Mouse (Mus musculus): ENCODE results near the gene Hcfc2. TPM values are rescaled to one million over a fixed set of nuclear protein-coding genes. Genes with fewer than 3 reads are reported as not detected.

Gene Hcfc2
- 10 to 100 TPM; 26.1 to 34.0 (median 27.8) TPM for total RNA-seq (2022)

- no peak for DNase-seq (ENCODE audit: low spot score)
These were observed at the start of gene Hcfc2 for GRCm38 (mm10) chr10:82695956-82696355. TSS of gene Hcfc2 (plus strand) at chr10:82696160.

DNA sequence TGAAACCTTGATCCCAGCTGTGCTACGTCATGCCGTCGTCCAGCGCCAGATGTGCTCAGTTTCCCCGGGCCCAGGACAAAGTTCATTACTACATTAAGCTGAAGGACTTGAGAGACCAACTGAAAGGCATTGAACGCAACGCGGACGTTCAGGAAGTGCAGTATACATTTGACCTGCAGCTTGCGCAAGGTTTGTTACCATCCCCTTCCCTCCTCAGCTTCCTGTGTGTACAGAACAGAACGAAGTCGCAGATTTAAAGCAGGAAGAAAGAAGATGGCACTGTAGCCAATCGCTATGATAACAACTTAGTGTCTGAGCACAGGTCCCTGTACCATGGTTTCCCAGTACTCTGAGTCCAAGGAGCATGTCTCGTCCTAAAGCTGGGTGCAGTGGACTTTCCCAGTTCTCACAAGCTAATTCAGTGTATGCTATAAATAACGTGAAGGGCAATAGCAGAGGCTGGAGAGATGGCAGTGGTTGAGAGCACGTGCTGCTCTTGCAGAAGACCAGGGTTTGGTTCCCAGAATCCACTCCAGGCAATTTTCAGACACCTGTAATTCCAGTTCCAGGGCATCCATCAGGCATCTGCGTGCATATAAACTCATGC, 48.7 kb upstream of the Hcfc2 start:
- no peak for DNase-seq (ENCODE audit: low spot score)

DNA sequence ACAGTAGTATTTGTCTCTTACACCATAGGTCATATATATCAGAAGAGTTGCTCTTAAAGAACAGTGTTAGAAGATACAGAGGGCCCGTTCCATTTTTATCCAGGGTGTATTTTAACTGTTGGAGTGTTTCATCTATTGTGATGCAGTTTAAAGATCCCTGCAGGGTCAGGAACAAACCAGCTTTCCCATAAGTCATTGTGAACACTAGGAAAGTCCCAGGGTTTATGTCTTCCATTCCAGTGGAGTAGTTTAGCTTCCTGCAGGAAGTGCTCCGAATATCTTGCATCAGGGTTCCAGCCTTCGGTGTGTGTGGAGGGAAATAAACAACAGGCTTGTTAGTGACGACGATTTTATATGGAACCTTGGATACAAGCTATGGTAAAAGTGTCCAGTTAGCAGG, 44.7 kb upstream of the Hcfc2 start:
- DNase-seq (ENCODE audit: low spot score), result no peak

GRCm38 (mm10) chr10:82652625-82653024, 43.3 kb upstream of the Hcfc2 start:
- no peak for DNase-seq (ENCODE audit: low spot score)

GRCm38 (mm10) chr10:82654581-82654980, 41.4 kb upstream of the Hcfc2 start:
- DNase-seq (ENCODE audit: low spot score), result no peak

DNA sequence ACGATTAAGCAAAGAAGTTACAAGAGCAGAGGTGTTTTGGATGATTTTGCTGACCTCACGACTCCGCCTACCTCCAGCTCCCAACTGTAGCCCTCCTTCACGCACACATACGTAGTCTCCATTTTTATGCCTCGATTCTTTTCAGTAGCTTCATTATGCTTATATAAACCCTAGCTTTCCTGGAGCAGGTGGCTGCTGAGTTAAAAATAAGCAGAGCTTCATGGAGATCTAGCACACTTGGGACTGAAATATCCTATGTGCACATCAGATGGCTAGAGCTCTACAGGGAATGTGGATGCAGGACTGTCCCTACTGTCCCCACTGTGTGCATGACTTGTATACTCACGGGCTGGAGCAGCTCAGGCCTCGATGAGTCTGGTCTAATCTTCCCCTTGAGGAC, 34.1 kb upstream of the Hcfc2 start:
- no peak for DNase-seq (ENCODE audit: low spot score)

- DNase-seq (ENCODE audit: low spot score), result no peak
These were observed 33.5 kb upstream of the Hcfc2 start for GRCm38 (mm10) chr10:82662267-82662990.

- no peak for DNase-seq (ENCODE audit: low spot score)
These were observed 32.7 kb upstream of the Hcfc2 start for GRCm38 (mm10) chr10:82663289-82663688.

DNA sequence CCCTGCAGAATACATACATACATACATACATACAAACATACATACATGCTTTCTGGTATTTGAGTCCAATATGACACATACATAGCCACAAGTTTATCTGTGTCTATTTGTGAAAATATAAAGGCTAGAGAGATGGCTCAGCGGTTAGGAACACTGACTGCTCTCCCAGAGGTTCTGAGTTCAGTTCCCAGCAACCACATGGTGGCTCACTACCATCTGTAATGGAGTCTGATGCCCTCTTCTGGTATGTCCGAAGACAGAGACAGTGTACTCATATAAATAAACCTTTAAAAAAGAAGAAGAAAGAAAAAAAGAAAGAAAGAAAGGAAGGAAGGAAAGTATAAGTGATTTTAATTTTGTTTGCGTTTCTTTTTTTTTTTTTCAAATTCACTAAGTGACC, 30.0 kb upstream of the Hcfc2 start:
- no peak for DNase-seq (ENCODE audit: low spot score)

GRCm38 (mm10) chr10:82666436-82667234, 29.3 kb upstream of the Hcfc2 start:
- DNase-seq (ENCODE audit: low spot score), result peak; percentile 83

DNA sequence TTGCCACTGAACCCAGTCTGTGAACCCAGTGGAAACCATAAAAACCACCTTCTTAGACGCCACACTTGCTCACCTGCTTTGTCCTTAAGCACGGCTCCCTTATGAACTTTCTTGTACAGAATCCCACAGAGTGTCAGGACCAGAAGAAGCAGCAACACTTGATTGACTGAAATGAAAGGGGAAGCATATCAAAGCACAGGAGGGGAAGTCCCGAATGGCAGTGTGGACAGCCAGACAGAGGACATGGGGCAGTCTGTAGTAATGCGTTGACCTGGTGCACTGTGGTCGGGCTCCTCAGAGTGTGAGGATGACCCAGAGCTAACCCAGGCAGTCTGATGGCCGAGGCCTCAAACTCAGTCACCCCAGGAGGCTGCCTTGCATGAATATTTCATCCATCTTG, 25.8 kb upstream of the Hcfc2 start:
- DNase-seq (ENCODE audit: low spot score), result no peak

GRCm38 (mm10) chr10:82676949-82677348, 19.0 kb upstream of the Hcfc2 start:
- DNase-seq (ENCODE audit: low spot score), result no peak

DNA sequence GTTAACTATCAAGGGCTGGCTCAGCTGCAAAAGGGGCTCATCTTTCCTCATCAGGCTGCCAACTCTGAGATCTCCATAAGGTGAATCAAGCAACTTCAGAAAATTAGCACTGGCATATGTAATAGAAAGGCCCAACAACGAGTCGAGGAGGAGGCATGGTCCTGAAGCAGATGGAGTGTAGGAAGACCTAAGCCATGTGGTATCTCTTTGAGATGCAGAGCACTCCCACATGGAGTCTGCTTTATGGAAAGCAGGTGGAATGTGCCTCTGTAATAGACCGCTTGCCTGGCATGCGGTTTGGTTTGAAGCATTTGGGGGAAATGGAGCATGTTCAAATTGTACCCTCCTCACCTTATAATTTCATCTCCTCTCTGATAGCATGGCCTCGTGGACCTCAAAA, 15.2 kb upstream of the Hcfc2 start:
- no peak for DNase-seq (ENCODE audit: low spot score)

DNA sequence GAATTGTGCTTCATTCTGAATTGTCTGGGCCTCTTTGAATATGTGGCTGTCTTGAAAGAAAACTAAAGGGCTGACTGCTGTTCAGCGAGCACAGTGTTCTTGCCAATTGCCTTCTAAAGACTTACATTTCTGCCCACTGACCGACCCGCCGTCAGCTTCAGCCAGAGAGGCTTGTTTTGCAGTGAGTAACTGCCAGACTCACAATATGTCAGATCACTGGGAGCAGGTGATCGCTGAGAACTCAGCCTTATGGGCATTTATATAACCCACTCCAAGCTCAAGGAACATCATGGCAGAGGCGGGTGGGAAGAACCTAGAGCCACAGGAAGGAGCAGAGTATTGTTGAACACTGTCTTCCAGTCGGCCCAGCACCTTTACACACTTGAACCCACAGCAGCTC, 14.3 kb upstream of the Hcfc2 start:
- no peak for DNase-seq (ENCODE audit: low spot score)

- no peak for DNase-seq (ENCODE audit: low spot score)
These were observed 10.5 kb upstream of the Hcfc2 start for GRCm38 (mm10) chr10:82685440-82685839.

DNA sequence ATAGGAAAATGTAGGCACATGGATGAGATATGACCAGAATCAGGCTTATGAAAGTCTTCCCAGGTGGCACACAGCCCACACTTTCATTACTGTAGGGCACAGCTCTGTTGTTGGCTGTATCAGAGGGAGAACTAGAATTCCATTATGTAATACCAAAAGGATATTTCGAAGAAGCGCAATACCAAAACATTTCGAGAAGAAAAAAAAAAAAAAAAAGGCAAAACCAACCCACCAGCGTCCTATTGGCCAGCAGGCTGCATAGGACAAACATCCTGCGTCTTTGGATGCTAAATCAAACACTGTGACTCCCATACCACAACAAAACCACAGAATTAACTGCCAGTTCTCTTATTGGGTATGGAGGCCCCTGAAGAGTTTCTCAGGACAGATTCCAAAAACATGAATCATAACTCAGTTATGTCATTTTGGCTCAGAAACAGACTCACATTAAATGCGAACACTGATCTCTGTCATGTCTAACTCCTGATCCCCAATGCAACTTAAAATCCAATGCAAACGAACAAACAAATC, 6.2 kb upstream of the Hcfc2 start:
- peak; percentile 47 for DNase-seq (ENCODE audit: low spot score)

DNA sequence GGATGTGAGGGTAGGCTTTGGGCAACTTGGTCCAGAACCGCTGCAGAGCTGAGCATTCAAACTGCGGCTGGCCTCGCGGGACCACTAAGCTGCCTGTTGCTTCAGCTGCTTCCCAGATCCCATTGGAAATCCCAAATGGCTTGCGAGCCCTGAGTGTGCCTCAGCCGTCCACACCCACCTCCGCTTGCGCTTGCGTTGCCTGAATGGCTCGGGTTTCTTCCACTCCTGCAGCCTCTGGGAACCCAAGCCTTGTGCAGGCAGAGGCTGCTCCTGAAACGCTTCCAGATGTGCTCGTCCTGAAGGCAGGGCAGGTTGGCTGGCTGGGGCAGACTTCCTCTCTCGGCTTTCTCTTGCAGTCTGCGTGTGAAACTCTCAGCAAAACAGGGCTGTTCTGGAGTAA, 5.5 kb upstream of the Hcfc2 start, which contains the start of gene Glt8d2:
TSS of gene Glt8d2 (minus strand) at position 157 of the 400 bp plus-strand sequence.
- DNase-seq (ENCODE audit: low spot score), result peak; percentile 68

GRCm38 (mm10) chr10:82696453-82697079, 606 bp downstream of the Hcfc2 start:
- peak; percentile 29 for DNase-seq (ENCODE audit: low spot score)

DNA sequence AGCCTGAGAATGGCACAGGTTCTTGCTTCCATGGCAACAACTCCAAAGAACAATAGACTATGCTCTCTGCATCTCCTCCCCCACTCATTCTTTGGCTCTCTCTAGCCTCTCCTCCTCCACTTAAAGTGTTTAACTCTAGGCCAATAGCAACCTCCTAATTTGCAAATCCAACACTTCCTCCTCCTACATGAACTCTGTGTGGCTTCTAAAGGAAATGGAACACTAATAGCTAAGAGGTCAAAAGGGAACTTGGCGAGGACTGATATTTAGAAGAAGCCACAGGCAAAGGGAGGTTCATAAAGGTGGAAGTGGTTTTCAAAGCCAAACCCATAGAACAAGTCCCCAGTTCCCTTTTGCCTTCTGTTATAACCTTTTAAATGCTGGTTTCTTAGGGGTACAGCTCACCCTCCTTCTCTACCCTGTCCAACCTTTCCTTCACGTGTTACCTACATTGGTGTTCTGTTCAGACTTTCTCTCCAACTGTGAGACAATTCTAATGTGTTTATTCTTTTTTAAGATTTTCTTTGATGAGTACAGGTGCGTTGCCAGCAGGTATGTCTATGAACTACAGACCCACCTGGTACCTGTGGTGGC, 1.4 kb downstream of the Hcfc2 start:
- DNase-seq (ENCODE audit: low spot score), result peak; percentile 52

GRCm38 (mm10) chr10:82698712-82699261, 2.8 kb downstream of the Hcfc2 start:
- peak; percentile 88 for DNase-seq (ENCODE audit: low spot score)

DNA sequence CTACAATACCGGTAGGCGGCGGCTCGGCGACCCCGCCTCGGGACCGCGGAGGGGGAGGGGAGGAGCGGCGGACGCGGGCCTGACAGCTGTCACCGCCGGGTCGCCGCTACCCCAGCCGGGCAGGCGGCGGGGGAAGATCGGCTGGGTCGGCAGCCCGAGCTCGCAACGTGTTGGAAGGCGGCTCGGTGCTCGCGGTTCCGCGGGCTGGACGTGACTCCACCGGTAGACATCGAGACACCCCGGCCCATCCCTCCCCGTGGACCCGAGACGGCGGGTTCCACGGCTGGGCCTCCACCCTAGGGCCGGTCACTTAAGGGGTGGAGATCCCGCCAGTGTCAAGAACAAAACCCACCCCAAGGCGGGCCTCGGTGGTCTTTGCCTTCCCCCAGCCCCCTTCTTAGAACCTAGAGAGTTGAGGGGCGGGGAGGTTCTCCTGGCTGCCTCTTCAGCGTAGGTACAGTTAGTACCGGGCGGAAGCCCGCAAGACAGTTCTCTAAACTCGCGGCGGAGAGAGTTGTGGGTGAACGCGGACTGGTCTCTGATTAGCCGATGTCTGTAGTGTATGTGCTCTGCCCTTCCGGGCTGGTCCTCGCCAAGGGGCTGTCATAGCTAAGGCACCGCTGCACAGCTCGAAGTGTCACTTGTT, 3.5 kb downstream of the Hcfc2 start:
- no peak for DNase-seq (ENCODE audit: low spot score)

All from heart, adult 8-10 months (tissue).